Mouse (Mus musculus) limb, embryonic 12.5 days (tissue): Measurements from ENCODE around the gene Stk11. TPM values are rescaled to one million over a fixed set of nuclear protein-coding genes. Genes with fewer than 3 reads are reported as not detected.

Experiments
- ATAC-seq: fragments of 200-750 bp; cut with Nextera tagmentation; 2 replicates; pipeline ENCODE4 v1.8.0; 2017; ENCODE audit warnings: low read depth, moderate TSS enrichment; ENCODE audit not compliant: insufficient number of reproducible peaks, insufficient read depth, low FRiP score, low TSS enrichment
- H3K27ac ChIP-seq: fragments of 300-500 bp; sonication (generic); 2 replicates; pipeline ENCODE4 v1.5.1; 2016; ENCODE audit warnings: mild to moderate bottlenecking, moderate library complexity
- H3K27me3 ChIP-seq: fragments of 300-500 bp; sonication (generic); 2 replicates; pipeline ENCODE4 v1.6.1; 2016; ENCODE audit warnings: mild to moderate bottlenecking, moderate library complexity
- H3K36me3 ChIP-seq: fragments of 300-500 bp; sonication (generic); 2 replicates; pipeline ENCODE4 v1.6.1; 2016; ENCODE audit warnings: mild to moderate bottlenecking, moderate library complexity
- H3K4me1 ChIP-seq: fragments of 300-500 bp; sonication (generic); replicated peaks from 2 replicates; pipeline ENCODE4 v1.6.1; 2016
- H3K4me2 ChIP-seq: fragments of 300-500 bp; sonication (generic); 2 replicates; pipeline ENCODE4 v1.6.1; 2016; ENCODE audit warnings: mild to moderate bottlenecking, moderate library complexity
- H3K4me3 ChIP-seq: fragments of 300-500 bp; sonication (generic); replicated peaks from 2 replicates; pipeline ENCODE4 v1.5.1; 2016; ENCODE audit warnings: mild to moderate bottlenecking
- H3K9ac ChIP-seq: fragments of 300-500 bp; sonication (generic); replicated peaks from 2 replicates; pipeline ENCODE4 v1.6.1; 2016; ENCODE audit warnings: mild to moderate bottlenecking, moderate library complexity
- H3K9me3 ChIP-seq: fragments of 300-500 bp; sonication (generic); 2 replicates; pipeline ENCODE4 v1.6.1; 2016; ENCODE audit warnings: mild to moderate bottlenecking, moderate library complexity
- WGBS: fragments of 180-500 bp; shearing (Covaris S2); methylation state at CpG from one replicate; pipeline ENCODE4 v1.1.7; 2016; 5-methylcytosine and 5-hydroxymethylcytosine counted together
- polyA plus RNA-seq: library from polyadenylated mRNA; unstranded; fragments of >200 nt; fragmentation: Nextera tagmentation; extraction: Ambion mirVana; gene quantifications from 2 replicates; pipeline ENCODE4 v1.2.1, GENCODE M21; 2016

Stk11 gene
- polyA plus RNA-seq, 1 experiment from 2014 or later, result 18.1 TPM

GRCm38 (mm10) chr10:80138553-80139438 is 23.2 kb downstream of the Stk11 start, which contains the start of gene Atp5d:
Gene Atp5d, plus strand, starts transcription at chr10:80138632.
- Histone ChIP-seq H3K36me3 (peaks cover 21% of the 10 kb centered on the region), H3K27me3 (peaks cover 63% of the 10 kb centered on the region), H3K4me2 (peak within 1 kb of the TSS; percentile 98), H3K9me3 (0 out of 2 replicates have a peak, but pooled peaks cover 5% of the 10 kb centered on the region), H3K27ac (peak within 1 kb of the TSS; percentile 74), H3K9ac (peak within 1 kb of the TSS; percentile 85), H3K4me1 (peaks cover 47% of the 10 kb centered on the region), H3K4me3 (peak within 1 kb of the TSS; percentile 81)
- ATAC-seq, result no peak
- whole genome bisulfite sequencing, result under 1% methylated on average over 77 of the region's 94 CpGs

- Histone ChIP-seq H3K27ac (peak overlapping the region; percentile 74; the same call in 1 of the 2 replicates), H3K4me1 (peaks cover 47% of the 10 kb centered on the region)
- ATAC-seq, result no peak
Observed at GRCm38 (mm10) chr10:80139439-80139775, 23.8 kb downstream of the Stk11 start.

GRCm38 (mm10) chr10:80139975-80140665 is 24.5 kb downstream of the Stk11 start:
- Histone ChIP-seq H3K4me2 (peak overlapping the region; percentile 98; the same call in 1 of the 2 replicates), H3K36me3 (peaks cover 22% of the 10 kb centered on the region), H3K27me3 (peaks cover 54% of the 10 kb centered on the region), H3K4me1 (peaks cover 47% of the 10 kb centered on the region), H3K4me3 (peak overlapping the region; percentile 75; the same call in 1 of the 2 replicates), H3K9me3 (0 out of 2 replicates have a peak, but pooled peaks cover 5% of the 10 kb centered on the region), H3K9ac (no peak overlapping the region), H3K27ac (no peak overlapping the region)
- ATAC-seq, result no peak
- WGBS, result 75% methylated on average over 11 of the region's 11 CpGs

More at GRCm38 (mm10) chr10:80139439-80139775, 23.8 kb downstream of the Stk11 start:
- 0 out of 2 replicates have a peak, but pooled peaks cover 5% of the 10 kb centered on the region for H3K9me3 ChIP-seq
- H3K36me3 ChIP-seq, result peaks cover 22% of the 10 kb centered on the region
- peak overlapping the region; percentile 85 for H3K9ac ChIP-seq
- H3K27me3 ChIP-seq, result peaks cover 61% of the 10 kb centered on the region
- H3K4me3 ChIP-seq, result peak overlapping the region; percentile 81
- WGBS, result 1% methylated on average over 10 of the region's 10 CpGs
- peak overlapping the region; percentile 98 for H3K4me2 ChIP-seq

- Histone ChIP-seq H3K4me3 (peak within 1 kb of the TSS; percentile 81), H3K9me3 (0 out of 2 replicates have a peak, but pooled peaks cover 5% of the 10 kb centered on the region), H3K4me2 (peak within 1 kb of the TSS; percentile 98), H3K9ac (peak within 1 kb of the TSS; percentile 40; the same call in 1 of the 2 replicates), H3K27ac (peak within 1 kb of the TSS; percentile 68), H3K36me3 (peaks cover 27% of the 10 kb centered on the region), H3K27me3 (peaks cover 49% of the 10 kb centered on the region), H3K4me1 (peaks cover 52% of the 10 kb centered on the region)
- 78% methylated on average over 10 of the region's 10 CpGs for WGBS
- ATAC-seq, result no peak
Observed at GRCm38 (mm10) chr10:80140666-80141035, 25.0 kb downstream of the Stk11 start, which contains the start of gene Cbarp. Gene Cbarp, minus strand, starts transcription at chr10:80140835.

- Histone ChIP-seq H3K4me2 (peak overlapping the region; percentile 91), H3K9ac (peak overlapping the region; percentile 40; the same call in 1 of the 2 replicates), H3K27ac (peak overlapping the region; percentile 68), H3K27me3 (peaks cover 43% of the 10 kb centered on the region), H3K4me1 (peaks cover 55% of the 10 kb centered on the region), H3K36me3 (peaks cover 30% of the 10 kb centered on the region), H3K4me3 (peak overlapping the region; percentile 75), H3K9me3 (no peaks in the 10 kb centered on the region)
- 1% methylated on average over 29 of the region's 29 CpGs for WGBS
- ATAC-seq, result peak; percentile 11; the same call in 1 of the 2 replicates
Observed at GRCm38 (mm10) chr10:80141243-80141642, 25.6 kb downstream of the Stk11 start.

- peaks cover 53% of the 10 kb centered on the region for H3K4me1 ChIP-seq
- H3K27me3 ChIP-seq, result peaks cover 36% of the 10 kb centered on the region
- under 1% methylated on average over 43 of the region's 43 CpGs for WGBS
- H3K9me3 ChIP-seq, result no peaks in the 10 kb centered on the region
- ATAC-seq, result peak; percentile 82
- peak overlapping the region; percentile 91 for H3K4me2 ChIP-seq
- H3K4me3 ChIP-seq, result peak overlapping the region; percentile 75
- H3K27ac ChIP-seq, result peak overlapping the region; percentile 68
- peak overlapping the region; percentile 90 for H3K9ac ChIP-seq
- peaks cover 34% of the 10 kb centered on the region for H3K36me3 ChIP-seq
Observed at GRCm38 (mm10) chr10:80141786-80142529, 26.4 kb downstream of the Stk11 start.

GRCm38 (mm10) chr10:80142530-80142925 is 26.9 kb downstream of the Stk11 start:
- H3K4me3 ChIP-seq, result peak overlapping the region; percentile 75
- peaks cover 30% of the 10 kb centered on the region for H3K27me3 ChIP-seq
- H3K4me2 ChIP-seq, result peak overlapping the region; percentile 91
- no peak for ATAC-seq
- peaks cover 34% of the 10 kb centered on the region for H3K36me3 ChIP-seq
- H3K9ac ChIP-seq, result peak overlapping the region; percentile 90
- under 1% methylated on average over 15 of the region's 15 CpGs for WGBS
- no peaks in the 10 kb centered on the region for H3K9me3 ChIP-seq
- peaks cover 53% of the 10 kb centered on the region for H3K4me1 ChIP-seq
- peak overlapping the region; percentile 68; the same call in 1 of the 2 replicates for H3K27ac ChIP-seq

- 0 out of 2 replicates have a peak overlapping the region, but pooled peaks have one; percentile 91 for H3K4me2 ChIP-seq
- H3K4me3 ChIP-seq, result no peak overlapping the region; the same call in 1 of the 2 replicates
- no peak overlapping the region for H3K9ac ChIP-seq
- no peak for ATAC-seq
- no peaks in the 10 kb centered on the region for H3K9me3 ChIP-seq
- H3K36me3 ChIP-seq, result peaks cover 34% of the 10 kb centered on the region
- H3K27me3 ChIP-seq, result peaks cover 19% of the 10 kb centered on the region
- peaks cover 47% of the 10 kb centered on the region for H3K4me1 ChIP-seq
- H3K27ac ChIP-seq, result no peak overlapping the region
- WGBS, result 91% methylated on average over 7 of the region's 7 CpGs
Observed at GRCm38 (mm10) chr10:80143664-80144063, 28.1 kb downstream of the Stk11 start.

- 94% methylated on average over 12 of the region's 12 CpGs for WGBS
- ATAC-seq, result no peak
- peaks cover 14% of the 10 kb centered on the region for H3K27me3 ChIP-seq
- H3K9ac ChIP-seq, result no peak overlapping the region
- H3K4me1 ChIP-seq, result peaks cover 45% of the 10 kb centered on the region
- H3K36me3 ChIP-seq, result peaks cover 34% of the 10 kb centered on the region
- H3K9me3 ChIP-seq, result no peaks in the 10 kb centered on the region
- H3K4me2 ChIP-seq, result no peak overlapping the region
- no peak overlapping the region for H3K4me3 ChIP-seq
- no peak overlapping the region for H3K27ac ChIP-seq
Observed at GRCm38 (mm10) chr10:80144159-80144558, 28.6 kb downstream of the Stk11 start.
